Mouse (Mus musculus) right cerebral cortex, adult 18-20 months (tissue): ENCODE measurements around the gene Trappc3l.
A peak's percentile ranks its signal among the peaks of the same experiment; 100 is the strongest.
"Not testable (repeated sequence)": the region's sequence is repeated elsewhere in the genome, so short reads cannot be mapped to it uniquely, and the experiment has no call there.

Source experiments
- DNase-seq: peaks from one replicate; pipeline ENCODE4 v3.0.0; 2022; ENCODE audit warnings: mixed read lengths

Gene Trappc3l

DNA sequence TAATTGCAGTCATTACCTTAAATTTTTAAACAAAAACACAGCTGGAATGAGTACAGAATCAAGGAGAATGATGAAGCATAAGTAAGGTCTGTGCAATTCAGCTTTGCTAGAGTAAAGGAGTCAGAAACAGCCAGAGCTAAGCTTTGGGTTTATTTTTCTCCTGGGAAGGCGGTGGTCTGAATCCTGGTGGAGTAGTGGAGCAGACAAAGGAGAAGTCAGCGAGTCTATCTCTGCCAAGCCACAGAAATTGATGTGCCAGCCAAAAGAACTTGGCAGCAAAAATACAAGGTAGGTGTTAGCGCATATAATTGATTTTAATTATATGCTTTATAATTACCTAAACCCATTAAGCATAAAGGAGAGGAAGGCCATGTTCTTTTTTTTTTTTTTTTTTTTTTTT is at the start of gene Trappc3l:
TSS of gene Trappc3l (plus strand) at position 197 of the 400 bp plus-strand sequence.
- DNase-seq, result no peak

DNA sequence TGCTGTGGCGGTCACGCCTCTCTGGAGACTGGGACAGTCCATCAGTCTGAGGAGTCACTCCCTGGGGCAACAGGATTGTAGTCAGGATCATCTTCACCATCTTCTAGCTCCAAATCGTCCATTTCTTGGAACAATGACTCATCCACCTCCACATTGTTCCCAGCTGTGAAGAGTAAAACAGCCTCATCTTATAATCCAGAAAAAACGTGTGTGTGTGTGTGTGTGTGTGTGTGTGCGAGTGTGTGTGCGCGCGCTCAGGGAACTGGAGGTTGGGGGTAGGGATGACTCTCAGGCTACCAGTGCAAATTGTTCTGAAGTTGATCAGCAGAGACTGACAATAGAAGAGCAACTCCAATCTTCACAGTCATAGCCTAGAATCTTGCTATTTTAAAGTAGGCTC is 40.7 kb upstream of the Trappc3l start:
- DNase-seq, result not testable (repeated sequence)

DNA sequence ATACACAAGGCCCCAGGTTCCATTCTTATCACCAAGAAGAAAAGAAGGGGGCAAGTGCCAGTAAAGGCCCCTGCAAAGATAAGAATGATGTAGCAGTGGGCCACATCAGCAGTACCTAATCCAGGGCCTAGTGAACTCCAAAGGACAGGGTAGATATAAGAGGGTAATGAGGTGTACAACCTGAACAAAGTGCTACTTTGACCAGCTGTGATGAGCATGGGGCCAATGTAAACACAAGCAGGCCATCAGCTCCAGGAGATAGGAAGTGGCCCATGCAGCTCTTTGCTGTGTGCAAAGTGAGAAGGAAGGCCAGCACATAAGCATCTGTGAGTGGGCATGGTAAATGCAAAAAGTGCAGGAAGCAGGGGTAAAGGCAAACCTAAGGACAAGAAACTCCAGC is 39.0 kb upstream of the Trappc3l start:
- DNase-seq, result no peak

DNA sequence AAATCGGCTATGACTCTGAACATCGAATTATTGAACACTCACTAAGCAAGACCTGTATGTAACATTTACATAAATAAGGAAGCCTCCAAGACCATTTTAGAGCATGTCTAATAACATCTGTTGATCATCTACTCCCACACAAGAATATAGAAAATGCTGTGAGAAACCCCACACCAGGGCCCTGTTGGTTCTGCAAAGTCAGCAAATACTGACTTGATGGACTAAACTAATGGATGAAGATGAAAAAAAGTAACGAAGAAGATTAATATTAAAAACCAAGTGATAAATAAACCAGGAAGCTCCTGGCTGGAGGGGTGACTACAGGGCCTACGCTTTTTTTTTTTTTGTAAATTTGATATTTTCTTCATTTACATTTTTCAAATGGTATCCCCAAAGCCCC is 24.8 kb upstream of the Trappc3l start:
- DNase-seq, result no peak

DNA sequence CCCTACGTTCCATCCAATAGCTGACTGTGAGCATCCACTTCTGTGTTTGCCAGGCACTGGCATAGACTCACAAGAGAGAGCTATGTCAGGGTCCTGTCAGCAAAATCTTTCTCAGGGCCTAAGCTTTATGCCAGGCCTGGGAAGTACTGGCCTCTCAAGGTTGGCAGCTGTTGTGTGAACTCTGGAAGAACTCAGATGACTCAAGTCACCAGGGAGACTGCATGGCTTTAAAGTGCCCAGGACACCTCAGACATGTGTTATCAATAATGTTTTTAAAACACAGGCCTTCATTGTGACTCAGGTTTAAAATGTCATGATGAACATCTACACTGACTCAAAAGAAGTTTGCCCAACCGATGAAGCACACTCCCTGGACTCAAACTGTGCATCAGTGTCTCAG is 24.2 kb upstream of the Trappc3l start:
- no peak for DNase-seq

DNA sequence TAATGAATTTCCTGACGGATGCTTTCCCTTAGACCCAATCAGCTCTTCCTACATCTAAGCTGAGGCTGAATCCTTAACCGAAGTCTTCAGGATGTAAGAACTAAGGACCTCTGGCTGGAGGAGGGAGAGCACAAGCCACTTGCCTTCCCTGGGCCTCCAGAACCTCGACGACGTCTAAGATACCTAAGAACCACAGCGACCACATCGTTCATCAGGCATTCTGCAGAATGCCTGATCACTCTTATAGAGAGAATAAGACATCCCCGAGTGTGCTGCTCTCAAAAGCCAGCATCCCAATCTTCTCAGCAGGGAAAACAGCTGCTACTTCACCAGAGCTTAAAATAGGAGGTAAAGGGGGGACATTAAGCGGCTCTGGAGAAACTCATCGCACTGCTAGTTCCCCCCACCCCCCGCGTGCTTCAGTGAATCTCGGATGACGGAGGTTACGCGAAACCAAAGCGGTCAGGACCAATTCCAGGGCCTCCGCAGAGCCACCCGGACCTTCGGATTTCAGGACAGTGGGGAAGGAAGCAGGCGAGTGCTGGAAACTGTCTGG is 18.6 kb upstream of the Trappc3l start:
- DNase-seq, result peak; percentile 11

DNA sequence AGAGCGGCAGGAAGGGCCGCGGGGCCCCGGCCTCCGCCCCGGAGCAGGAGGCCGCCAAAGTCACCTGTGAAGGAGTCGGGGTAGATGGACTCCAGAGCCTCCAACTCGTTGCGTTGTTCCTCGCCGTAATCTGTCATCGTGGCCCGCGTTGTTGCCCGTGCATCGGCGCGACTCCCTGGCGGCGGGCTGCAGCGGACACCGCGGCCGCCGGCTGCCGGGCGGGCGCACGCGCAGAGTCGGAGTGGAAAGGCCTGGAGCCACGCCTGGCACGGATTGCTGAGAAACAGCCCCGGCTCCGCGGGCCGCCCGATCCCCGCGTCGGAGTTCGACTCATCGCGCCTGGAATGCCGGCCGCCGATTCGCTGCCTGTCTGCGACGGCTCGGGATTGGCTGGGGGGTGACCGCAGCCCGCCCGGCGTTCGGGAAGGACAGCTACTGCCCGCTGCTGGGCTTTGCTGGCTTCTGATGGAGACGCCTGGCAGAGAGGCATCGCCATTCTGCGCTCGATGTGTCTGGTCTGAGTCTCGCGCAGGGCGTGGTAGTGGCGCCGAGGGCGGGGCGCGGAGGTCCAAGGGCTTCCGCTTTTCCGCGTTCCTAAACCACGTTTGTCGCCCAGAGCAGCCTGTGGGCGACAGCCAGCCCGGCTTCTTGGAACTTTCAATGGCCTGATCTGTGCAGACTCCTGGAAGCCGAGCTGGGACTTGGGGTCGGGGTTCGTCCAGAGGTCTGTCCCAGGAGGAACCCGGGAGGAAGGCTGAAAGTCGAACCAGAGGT is 17.9 kb upstream of the Trappc3l start, which contains the start of gene Rwdd1:
TSS of gene Rwdd1 (minus strand) at position 323 of the 774 bp plus-strand sequence.
- peak; percentile 99 for DNase-seq

DNA sequence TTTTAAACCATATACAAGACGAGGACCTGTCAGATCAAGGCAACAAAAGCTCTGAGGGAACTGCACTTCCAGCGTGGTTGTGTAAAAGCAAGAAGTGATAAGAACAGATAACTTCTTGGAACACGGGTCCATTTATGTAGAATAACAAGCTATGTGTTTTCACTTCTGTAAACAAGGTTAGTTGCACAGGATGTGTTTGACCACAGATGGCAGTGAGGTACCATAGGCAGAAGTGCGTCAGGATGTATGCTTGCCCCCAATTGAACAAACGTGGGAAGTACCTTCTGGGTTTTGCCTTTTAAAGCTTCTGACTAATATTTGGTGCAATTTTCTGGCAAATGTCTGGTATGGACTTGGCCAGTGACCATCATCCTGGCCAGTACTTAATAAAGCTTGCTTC is 7.1 kb upstream of the Trappc3l start:
- no peak for DNase-seq

DNA sequence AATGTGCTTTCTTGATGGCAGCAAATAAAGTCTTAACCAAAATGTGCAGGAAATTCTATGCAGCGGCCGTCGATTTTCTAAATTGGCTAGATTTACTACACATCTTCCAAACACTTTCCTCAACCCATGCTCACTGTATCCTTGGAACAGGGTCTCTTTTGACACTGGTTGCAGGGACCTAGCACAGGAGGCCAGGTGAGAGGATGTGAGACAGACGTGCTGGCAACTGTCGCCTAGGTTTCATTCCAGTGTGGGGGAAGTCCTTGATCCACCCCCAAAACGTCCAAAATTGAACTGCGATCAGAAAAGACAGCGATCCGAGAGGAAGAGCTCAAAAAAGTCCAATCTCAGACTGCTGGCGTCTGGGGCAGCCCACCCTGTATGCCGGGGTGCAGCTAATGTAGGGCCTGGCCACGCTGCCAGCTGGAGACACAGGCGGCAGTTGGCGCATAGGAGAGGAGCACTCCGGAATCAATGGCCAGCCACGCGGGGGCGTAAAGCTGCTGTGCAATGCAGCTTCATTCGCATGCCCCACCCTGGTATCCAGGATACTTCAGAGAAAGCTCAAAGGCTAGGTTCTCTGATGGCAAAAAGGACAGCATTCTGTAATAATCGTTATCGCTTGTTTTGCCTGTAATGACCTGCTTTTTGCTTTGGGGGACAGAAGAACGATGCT is 3.6 kb upstream of the Trappc3l start:
- DNase-seq, result peak; percentile 82

DNA sequence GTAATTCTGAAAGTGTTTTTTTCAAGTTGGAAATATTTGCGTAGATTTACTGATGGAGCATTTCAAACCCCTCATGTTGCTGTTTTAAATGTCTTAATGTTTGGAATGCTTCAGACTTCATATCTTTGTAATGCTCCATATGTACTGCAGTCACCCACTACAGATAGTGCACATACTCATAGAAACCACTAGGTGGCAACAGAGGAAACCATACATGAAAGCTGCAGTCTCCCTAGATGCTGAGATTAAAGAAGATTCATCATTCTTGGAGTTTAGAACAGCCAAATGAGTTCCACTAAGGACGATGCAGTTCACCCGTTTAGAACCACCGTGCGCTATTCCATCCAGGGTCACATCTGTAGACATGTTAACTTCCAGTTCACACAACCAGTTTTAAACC is 810 bp upstream of the Trappc3l start:
- peak; percentile 19 for DNase-seq

DNA sequence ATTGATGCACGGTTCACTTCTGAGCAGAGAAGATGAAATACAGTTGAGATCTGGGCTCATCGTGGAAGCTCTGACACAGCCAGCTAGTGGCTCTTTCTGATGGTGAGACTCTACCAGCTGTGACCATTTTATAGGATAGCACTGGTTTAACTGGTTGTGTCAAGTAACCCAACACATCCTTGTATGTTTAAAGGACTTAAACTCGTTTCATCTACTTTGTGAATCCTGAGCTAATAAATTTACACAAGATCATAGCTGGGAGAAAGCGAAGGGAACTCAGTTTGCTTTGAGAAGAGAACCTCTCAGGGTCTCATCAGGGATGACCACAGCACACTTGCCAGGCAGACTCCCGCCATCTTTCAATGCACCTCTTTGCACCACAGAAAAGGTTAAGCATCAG is 6.8 kb downstream of the Trappc3l start, which contains the start of gene Calhm4:
TSS of gene Calhm4 (minus strand) at position 101 of the 400 bp plus-strand sequence.
- no peak for DNase-seq

DNA sequence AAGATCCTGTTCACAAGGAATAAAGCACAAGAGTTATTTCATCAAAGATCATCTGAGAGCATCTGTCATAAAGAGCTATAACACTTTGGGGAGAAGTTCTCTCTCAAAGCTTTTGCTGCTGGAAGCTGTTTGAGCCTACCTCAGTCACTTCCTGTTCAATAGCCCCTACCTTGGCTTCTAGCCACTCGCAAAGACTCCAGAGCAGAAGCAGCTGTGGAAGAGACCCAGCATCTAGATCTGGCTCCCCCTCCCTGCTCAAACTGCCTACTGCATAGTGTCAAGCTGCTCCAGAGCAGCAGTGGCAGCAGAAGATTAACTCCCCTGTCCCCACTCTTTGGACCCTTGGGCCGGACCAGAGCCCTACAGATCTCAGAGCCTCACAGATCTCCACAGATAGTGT is 16.6 kb downstream of the Trappc3l start:
- no peak for DNase-seq

DNA sequence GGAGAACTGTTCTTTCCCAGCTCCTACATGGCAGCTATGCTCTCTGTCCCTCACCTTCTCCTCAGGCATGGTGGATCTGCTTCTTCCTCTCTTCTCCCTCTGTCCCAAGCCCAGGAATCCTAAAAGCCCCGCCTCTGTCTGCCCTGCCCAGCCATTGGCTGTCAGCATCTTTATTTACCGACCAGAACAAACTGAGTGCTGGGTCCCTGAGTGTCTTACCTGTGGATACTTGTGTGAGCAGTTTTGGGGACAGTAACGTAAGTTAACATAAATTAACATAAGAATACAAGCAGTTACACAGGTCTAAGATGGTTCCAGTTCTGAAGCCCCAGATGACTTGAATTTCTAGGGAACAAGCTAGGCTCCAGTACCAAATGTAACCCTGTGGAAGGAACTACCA is 29.2 kb downstream of the Trappc3l start:
- DNase-seq, result no peak

DNA sequence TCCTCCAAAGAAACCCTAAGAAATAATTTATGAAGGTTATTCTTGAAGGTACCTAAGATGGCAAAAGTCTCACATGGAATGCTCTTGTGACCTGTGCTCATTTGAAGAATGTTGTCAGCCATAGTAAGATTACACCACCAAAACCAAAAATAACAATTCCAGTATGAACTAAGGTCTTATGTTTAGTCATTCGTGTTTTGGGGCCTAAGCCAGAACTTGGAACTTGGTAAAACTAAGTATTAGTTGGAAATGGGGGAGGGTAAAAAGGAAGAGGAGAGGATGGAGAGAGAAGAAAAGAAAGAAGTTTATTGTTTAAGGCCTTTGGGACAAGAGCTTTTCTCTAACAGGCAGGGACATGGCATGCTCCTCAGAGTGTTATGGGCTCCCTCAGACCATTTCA is 32.2 kb downstream of the Trappc3l start:
- DNase-seq, result no peak

DNA sequence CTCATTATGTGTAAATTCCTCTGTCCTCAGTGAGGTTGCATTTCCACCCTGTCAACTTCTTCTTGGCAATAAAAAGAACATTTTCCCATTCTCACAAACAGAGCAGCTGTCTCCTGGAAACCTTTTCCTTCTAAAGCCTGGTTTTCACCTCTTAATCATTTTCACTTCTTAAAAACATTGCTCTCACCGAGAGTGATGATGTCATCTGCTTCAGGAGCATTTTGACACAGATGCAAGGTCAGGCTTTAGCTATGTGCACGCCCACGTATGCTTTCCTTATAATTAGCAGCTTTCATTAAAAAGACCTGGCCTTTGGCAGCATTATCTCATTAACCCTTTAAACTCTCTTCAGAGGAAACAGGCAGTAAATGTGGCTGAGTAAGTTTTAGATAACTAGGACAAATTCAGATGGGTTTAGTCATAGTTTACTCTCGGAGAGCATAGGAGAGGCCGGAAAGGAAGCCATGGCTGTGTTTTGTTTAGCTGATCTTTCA is 33.6 kb downstream of the Trappc3l start:
- DNase-seq, result no peak

DNA sequence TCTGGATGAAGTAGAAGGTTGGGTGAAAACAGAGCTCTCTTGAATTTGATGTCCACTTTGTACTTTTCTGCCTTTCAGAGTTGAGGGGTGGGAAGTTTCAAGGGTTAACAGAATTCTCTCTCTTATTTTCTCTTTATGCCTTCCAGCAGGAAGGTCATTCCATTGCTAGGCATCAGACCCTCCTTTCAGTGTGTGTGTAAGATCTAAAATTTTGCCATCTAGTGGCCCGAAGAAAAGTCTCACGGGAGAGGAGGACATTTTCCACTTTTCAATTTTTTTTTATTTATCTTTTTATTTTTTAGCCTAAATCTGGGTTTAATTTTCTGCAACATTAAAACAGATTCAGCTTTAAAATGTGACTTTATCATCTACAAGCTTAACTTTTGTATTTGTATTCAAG is 34.3 kb downstream of the Trappc3l start:
- DNase-seq, result no peak

DNA sequence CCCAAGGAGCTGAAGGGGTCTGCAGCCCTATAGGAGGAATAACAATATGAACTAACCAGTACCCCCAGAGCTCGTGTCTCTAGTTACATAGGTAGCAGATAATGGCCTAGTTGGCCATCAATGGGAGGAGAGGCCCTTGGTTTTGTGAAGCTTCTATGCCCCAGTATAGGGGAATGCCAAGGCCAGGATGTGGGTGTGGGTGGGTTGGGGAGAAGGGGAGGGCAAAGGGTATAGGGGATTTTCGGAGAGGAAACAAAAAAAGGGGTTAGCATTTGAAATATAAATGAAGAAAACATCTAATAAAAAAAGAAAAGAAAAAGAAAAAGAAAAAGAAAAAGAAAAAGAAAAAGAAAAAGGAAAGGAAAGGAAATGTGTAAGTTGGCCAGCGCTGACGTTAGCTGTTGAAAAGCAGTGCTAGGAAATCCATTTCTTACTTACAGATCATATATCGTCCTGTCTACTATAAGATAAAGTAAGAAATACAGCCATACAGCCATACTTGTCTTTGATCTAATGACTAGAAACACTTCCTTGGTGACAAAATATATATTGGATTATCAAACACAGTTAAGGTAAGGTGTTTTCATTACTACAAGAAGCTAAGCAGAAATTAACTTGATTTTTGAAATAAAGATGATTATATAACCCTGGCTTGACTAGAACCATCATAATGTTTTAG is 37.3 kb downstream of the Trappc3l start:
- no peak for DNase-seq

DNA sequence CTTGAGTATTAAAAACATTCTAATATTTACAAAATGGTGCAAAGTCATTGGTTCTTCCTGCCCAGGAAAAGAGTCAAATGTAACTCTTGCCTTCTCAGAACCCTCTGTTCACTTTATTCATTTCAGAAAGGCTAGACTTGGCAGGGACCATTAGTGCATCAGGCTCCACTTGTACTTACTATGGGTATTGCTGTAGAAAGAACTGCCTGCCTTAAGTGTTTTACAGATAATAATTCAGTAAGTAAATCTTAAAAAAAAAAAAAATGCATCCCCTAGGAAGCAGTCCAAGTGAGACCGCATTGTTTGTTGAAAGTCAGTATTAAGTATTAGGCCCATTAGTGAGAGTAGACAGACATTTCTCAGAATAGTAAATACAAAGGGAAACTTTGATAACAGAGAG is 49.1 kb downstream of the Trappc3l start:
- no peak for DNase-seq

DNA sequence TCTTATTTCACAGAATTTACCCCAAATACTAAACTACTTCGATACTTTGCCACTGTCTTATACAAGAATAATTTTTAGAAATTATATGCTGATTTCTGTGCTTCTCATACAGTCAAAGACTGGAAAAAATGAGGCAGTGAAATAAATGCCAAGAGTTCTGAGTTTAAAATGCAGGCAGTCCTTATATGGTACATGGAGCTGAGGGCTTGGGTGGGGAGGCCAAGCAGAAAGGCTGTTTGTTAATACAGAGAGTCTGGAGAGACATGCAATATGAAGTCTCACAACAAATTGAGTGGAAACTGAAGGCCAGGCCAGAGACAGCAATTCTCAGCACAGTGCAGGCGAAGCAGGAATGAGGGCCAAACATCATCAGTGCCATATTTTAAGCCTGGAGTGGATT is 51.1 kb downstream of the Trappc3l start:
- DNase-seq, result no peak

DNA sequence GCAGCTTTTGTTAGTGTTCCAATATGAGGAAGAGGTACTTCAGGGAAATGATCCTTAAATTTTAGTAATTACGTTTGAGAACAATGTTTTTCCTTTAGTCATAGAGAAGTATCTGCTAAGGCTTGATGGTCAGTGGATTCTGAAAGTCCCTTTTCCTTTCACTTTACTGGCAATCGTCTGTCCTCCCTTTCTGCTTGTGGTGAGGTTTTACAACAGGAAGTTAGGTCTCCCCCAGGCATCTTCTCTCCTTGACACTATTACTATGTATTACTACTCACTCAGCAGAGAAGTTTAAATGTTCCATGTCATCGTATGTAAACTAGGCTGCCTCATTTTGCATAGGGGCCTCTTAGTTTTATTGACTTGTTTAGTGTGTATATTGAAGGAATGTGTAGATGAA is 52.1 kb downstream of the Trappc3l start:
- DNase-seq, result no peak

DNA sequence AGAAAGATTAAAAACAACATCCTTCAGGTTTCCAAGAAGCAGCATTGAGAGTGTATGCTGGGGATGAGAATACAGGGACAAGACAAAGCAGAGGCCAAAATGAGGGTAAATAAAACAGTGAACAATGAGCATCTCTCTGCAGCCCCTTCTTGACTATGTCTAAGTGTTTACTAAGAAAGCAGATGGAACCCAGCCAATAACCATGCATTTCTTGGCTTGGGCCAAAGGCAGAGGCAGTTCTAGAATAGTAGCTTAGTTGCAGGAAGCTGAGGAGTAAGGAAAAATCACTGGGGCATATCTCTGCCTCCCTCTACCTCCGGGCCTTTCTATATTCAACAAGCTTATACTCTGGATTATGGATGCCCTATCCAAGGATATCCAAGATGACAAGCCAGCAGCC is 53.1 kb downstream of the Trappc3l start:
- no peak for DNase-seq

DNA sequence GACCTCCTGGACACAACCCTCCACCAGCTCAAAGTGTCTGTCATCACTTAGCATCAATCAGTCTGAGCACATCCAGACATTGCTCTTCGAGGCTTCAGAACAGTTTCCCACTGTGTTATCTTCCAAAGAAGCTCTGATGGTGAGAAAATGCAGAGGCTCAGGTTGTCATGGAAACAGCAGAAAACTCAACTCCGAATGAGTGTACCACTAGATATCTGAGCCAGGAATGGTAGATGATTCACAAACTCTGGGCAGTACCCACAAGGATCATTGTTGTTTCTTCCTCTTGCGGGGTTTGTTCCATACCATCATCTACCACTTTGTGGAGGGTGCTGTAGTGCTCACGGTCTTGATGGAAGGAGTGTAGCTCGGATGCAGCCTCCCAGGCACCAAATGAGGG is 54.5 kb downstream of the Trappc3l start:
- peak; percentile 73 for DNase-seq

DNA sequence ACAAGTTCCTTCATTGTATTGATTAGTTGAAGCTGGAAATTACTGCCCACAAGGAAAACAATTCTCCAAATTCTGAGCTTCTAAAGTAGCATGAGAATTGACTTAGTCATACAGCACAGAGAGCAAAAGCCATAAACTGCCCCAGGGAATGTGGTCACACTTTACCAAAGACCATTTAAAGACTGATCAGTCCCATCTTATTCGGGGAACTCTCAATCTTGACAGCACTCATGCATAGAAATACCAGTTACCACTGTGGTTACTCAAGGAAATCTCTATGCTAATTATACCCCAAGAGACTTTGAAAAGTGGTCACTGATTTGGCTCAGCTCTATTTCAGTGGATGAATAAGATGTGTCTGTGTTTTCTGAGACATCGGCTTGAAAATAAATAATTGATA is 57.8 kb downstream of the Trappc3l start:
- no peak for DNase-seq
